Mouse (Mus musculus): ENCODE measurements around the gene AC109138.7.

DNA sequence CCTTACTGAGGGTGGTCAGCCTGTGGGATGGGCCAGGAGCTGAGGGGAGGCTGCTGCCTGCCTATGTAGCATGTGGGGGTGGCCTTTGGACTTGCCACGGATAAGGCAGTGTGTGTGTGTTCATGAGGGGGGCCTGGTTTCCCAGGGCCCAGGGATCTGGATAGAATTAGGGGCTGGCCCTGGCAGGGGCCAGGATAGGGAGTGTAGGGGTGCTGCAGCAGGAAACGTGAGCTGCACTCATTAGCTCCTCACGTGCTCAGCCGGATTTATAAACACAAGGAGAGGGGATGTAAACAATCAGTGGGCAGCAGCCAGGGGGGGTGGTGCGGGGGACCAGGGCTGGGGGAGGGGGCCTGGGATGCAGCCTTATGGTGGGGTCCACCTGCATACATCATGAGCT is 3.0 kb downstream of the AC109138.7 start:
- TF ChIP-seq CTCF (IDR thresholded peaks at IDR 0.05; ENCODE audit: extremely low read depth, insufficient read depth, insufficient read length, insufficient replicate concordance) (no peak), POLR2A (IDR thresholded peaks at IDR 0.05; ENCODE audit: low read depth, low read length) (no peak)

All from spleen, adult 2 months (tissue).